Mouse (Mus musculus): ENCODE results near the gene Zfp266.

GRCm38 (mm10) chr9:20479396-20479795 is 41.8 kb downstream of the Zfp266 start:
- TF ChIP-seq CTCF (IDR thresholded peaks at IDR 0.05; ENCODE audit: low read depth): no peak
- no peak for TF ChIP-seq EP300 (IDR thresholded peaks at IDR 0.05; ENCODE audit: low read depth)
